Mouse (Mus musculus) lung, adult 18-20 months (tissue): ENCODE results near the gene Pibf1.
A peak's percentile ranks its signal among the peaks of the same experiment; 100 is the strongest.

Experiments
- DNase-seq, 2 experiments: peaks; one replicate each; pipeline ENCODE4 v3.0.0; 2022; ENCODE audit warnings: mixed read lengths in 2 of 2

The Pibf1 gene

DNA sequence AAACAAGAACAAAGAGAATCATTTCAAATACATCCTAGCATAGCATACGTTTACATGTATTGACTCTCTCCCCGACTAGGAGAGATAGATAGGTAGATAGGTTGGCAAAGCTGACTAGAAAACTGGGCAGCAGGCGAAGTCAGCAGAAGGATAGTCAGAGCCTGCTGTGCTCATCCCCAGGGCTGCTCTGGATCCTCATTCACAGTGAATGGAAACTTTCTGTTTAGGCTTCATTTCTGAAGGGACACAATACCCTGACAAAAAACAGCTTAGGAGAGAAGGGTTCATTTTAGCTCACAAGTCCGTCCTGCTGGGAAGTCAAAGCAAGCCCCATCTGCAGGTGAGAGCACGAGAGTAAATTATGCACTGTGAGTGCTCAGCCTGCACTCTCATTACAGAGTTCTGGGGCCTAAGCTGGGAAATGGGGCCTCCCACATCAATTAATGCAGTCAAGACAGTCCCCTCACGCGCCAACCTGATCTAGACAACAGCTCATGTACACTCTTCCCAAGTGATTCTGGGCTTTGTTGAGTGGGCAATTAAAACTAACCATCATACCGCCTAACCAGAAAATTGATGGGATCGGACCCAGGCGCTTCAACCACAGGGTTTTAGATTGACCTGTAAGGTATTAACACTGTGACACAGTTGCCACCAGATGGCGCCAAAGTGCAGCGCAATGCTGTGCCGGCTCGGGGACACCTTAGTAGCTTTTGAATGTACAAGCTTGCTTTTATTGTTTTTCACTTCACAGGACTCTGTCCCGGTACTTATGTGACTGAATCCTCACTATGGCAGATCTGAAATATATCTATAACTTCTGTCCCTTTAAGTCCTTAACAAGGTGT, 42.8 kb downstream of the Pibf1 start:
- peak; percentile 72 to 75 for DNase-seq

DNA sequence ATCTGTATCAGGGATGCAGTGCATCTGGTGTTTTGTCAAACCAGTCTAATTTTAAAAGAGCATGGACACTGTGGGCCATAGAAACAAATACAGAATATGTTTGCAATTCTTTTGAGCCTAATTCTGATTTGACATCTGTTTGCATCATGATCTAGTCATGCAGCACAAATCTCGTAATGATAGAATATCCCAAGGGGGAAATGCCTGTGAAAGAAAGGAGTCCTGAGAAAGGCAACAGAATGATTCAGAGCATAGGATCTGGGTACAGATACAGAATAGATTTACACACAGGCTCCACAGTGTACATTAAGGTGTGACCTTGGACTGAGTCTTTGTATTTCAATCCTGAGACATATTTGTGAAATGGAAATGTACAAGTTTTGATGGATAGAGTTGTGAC, 47.6 kb downstream of the Pibf1 start:
- DNase-seq, result no peak

DNA sequence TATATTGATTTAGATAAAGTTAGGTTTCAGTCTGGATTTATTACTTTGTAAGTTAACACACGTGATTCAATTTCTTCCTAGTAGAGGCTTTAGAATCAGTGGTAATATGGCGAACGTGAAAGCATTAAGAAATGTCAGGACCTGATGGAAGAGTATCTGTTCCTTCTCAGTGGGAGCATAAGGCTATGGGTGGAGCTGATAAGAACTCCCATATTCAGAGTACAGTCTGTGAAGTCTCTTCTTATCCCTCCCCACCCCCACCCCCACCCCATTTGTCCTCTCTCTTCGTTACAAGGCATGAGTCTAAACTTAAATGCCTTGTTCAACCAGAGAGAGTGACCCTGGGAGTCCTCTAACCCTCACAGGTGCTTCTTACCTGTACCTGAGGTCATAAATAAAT, 53.5 kb downstream of the Pibf1 start:
- DNase-seq, result no peak

- DNase-seq, result peak in 1 of 2 experiments; percentile 13
These were observed 60.7 kb downstream of the Pibf1 start for GRCm38 (mm10) chr14:99159940-99160339.

DNA sequence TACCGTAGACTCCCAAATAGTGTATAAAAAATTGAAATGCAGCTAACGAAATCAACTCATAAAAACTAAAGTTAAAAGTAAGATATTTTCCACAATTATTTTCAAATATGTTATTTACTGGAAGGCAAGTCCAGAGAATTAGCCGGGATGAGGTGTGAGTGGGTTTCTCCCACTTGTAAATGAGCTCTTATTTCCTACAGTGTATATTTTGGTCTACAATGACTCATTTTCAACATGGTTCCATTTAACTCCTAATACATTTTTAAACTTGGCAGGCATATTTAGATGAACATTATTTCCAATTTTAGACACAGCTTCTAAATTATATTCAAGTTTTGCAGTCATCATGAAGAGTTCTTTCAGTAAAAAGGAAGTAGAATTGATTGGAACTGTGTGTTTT, 63.8 kb downstream of the Pibf1 start:
- DNase-seq, result no peak

GRCm38 (mm10) chr14:99174138-99174745, 75.0 kb downstream of the Pibf1 start:
- DNase-seq, result peak; percentile 22 to 53

DNA sequence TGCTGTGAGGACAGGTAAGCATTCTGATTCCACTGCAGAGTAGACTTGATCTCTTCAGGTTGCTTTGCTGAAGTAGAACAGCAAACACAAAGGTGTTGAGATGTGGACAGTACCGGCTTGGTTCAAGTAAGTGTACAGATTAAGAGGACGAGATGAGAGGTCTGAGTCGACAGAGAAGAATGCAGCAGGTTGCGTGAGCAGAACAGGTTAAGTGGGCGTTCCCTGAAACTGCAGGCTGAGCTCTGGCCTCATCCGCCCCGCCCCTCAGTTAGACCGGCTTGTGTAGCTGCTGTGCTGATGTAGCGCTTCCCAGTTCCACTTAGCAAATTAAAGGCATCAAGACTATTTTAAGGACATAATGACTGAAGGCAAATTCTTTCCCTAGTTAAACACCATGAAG, 77.3 kb downstream of the Pibf1 start:
- peak; percentile 86 to 90 for DNase-seq

DNA sequence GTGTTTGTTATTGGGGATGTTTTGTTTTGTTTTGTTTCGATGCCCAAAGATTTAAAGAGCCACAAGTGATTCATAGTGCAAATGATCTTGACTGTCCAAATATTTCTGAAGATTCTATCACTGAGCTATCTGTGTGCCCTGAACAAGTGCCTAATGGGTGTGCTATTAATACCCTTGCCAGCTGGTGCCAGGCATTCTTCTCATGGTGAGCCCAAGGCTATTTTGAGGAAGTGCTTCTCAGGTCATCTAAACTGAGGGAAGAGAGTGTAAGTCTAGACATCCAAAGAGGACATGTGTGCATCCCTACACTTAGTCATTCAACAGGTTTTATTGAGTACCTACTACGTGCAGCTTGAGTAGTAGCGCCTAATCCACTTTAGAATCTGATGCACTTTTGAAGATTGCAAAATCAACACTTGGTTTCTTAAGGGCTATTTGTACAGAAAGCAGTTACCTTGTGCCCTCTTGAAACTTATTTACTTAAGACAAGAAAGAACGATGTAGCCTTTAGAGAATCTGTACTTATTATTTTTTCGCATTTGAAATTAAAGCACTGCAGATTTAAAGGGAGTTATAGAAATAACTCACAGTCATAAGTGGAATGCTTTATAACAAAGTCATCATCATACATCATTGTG, 91.0 kb downstream of the Pibf1 start:
- peak in 1 of 2 experiments; percentile 29 for DNase-seq

DNA sequence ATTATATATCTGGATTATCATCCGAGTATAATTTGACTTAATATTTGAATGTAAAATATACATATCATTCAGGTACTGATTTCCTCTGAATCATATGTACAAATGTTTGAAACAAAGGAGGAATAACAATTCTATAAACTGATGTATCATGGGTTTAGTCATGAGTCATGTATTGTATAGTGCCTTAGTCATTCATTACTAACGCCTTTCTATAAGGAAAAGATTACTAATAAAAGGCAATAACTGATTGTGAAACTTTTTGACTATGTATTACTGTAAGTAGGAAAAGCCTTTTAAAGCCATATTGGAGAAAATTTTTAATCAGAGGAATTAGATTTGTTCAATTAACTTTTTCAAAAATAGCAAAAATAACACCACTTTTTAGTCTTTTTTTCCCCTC, 106.6 kb downstream of the Pibf1 start:
- DNase-seq, result no peak

- DNase-seq, result no peak
These were observed 107.4 kb downstream of the Pibf1 start for GRCm38 (mm10) chr14:99206591-99206990.

GRCm38 (mm10) chr14:99210431-99210830, 111.2 kb downstream of the Pibf1 start:
- no peak for DNase-seq

GRCm38 (mm10) chr14:99218396-99219012, 119.3 kb downstream of the Pibf1 start:
- DNase-seq, result no peak

DNA sequence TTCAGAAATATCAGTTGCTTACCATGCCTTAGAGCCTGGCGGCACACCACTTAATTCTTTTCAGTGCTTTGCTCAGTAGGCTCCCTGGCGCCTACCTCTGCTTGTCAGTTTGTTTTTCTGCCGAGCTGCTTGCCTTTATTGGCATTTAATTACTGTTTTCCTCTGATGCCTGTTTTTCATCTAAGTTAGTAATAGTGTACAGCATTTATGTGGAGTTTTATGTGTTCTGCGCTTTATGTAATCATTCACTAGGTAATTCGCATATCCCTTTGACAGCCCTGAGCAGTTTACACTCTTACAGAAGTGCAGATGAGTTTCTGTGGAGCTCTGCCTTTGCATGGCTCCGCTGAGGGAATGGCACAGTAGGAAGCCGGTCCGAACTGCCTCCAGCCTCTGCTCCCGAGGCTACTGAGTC, 120.5 kb downstream of the Pibf1 start:
- no peak for DNase-seq

DNA sequence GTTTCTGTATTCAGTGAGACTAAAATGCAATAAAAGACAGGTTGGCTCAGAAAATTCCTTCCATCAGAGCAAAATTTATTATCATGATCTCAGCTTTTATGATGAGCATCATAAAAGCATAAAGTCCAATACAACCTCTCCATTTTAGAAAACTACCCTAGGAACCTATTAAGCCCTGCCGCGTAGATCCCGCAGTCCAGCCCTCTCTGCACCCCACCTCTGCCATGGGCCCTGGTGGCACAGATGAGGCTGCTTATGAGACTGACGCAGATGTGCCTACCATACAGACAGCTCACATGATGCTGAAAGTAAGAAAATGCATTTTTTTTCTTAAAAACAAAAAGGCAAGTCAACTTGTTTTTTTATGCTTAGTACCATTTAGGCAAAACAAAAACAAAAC, 126.7 kb downstream of the Pibf1 start:
- no peak for DNase-seq

GRCm38 (mm10) chr14:99229071-99229780, 130.0 kb downstream of the Pibf1 start:
- no peak for DNase-seq

DNA sequence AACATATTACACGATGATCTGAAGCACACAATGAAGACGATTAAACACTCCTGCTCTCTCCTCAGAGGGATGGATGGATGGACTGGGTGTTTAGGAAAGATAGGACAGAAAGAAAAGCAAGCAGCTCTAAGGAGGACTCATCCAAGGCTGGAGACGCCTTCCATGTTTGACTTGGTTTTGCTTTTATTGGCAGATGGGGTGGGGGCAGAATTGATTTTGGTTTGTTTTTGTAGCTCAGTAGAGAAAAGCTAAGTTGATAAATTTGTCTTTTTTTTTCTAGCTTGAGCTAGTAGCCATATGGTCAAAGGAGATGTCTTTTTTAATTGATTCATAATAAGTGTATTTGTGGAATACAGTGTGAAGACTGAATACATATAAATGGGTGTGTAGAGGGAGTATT, 133.8 kb downstream of the Pibf1 start:
- no peak for DNase-seq

DNA sequence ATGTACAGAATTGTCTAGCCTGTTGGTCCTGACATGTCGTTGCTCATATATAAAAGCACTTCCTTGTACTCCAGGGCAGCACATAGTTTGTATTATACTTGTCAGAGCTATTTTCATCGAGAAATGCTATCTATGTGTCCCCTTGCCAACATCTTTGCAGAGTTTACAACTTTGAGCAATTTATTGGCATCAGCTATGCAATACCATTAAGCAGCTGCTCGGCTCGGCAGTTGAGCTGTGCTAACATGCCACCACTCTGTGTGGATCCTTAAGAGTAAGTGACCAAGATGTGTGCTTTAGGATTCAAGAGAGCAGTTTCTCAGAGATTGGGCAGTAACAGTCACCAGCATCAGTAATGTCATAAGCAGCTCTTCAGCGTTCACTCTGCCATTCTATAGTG, 137.9 kb downstream of the Pibf1 start:
- DNase-seq, result no peak

GRCm38 (mm10) chr14:99240563-99240962, 141.3 kb downstream of the Pibf1 start:
- DNase-seq, result no peak

DNA sequence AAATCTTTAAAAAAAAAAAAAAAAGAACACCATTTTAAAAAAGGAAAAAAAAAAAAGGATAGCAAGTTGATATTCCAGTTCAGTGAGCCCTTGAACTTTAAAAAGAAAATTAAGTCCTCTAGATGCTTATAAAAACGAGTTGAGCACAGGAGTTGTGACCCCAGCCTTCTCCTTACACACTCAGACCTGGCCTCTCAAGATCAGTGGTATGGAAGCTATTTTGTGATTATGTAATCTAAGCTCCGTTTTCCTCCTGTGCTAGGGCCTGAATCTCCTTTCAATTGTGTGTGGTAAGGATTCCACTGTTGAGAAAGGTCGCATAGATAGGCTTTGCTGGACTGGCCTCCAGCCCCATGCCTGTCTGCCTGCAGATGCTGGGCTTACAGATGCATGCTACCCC, 145.3 kb downstream of the Pibf1 start:
- DNase-seq, result peak in 1 of 2 experiments; percentile 8

DNA sequence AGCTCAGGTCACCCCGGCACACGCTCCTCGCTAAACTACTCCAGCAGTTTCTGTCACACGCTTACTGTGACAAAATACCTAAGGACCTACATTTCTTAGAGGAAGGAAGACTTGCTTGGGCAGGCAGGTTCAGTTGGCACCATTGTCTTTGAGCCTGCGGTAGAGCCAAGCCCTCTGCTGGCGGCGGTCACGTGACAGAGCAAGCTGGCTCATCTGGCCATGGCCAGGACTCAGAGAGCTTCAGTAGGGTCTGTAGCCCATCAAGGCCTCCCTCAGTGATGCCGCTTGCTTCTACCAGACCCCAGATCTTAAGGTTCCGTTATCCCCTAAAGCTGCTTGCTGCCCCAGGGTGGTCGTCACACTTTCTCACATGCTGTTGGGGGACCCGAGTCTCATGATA, 162.8 kb downstream of the Pibf1 start:
- DNase-seq, result no peak

- no peak for DNase-seq
These were observed 164.6 kb downstream of the Pibf1 start for GRCm38 (mm10) chr14:99263816-99264215.

DNA sequence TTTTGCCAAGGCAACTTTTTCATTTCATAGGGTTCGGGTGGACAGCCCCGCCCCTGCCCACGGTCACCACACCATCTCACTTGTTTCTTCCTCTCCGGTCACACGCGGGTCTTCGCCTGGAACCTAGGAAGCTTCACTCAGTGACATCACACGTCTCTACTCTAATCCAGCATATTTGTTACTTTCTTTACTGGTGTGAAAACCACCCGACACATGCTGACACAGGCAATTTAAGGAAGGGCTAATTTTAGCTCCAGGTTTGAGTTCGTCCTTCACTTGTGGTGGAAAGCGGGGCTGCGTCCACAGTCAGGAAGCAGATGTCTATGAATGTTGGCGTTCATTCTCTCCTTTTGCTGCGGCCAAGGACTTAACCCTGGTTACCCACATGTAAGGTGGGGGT, 166.6 kb downstream of the Pibf1 start:
- DNase-seq, result no peak

- DNase-seq, result no peak
These were observed 167.5 kb downstream of the Pibf1 start for GRCm38 (mm10) chr14:99266749-99267148.
